Mouse (Mus musculus) adrenal gland, postnatal 4 days (tissue): Measurements from ENCODE around the gene Dynll2. TPM values are rescaled to one million over a fixed set of nuclear protein-coding genes. Genes with fewer than 3 reads are reported as not detected.

ENCODE experiments used
- DNase-seq, 2 experiments: peaks; one replicate each; pipeline ENCODE4 v3.0.0; 2021 to 2022; ENCODE audit warnings: low spot score in 2 of 2, mixed read lengths in 2 of 2
- long read RNA-seq, 2 experiments: library from polyadenylated mRNA; stranded (forward); transcript quantifications; one replicate each; pipeline ENCODE4 v2.0.0; 2021
- total RNA-seq, 2 experiments: library from RNA; stranded (reverse); gene quantifications; 2 replicates each; pipeline ENCODE4 v1.2.3; 2021

The Dynll2 gene
- 100 to 1,000 TPM; 143 to 154 TPM for total RNA-seq
- long read RNA-seq, experiment 1, transcript Dynll2-201 (3 exons, 2,476 nt): major isoform, 66 of 88 reads
- long read RNA-seq, experiment 1, partial matches to known transcripts: 0 of 88 reads
- long read RNA-seq, experiment 1, other reads (novel, unspliced or antisense): 21 of 88 reads
- long read RNA-seq, experiment 2, transcript Dynll2-201 (3 exons, 2,476 nt): major isoform, 83 of 115 reads
- long read RNA-seq, experiment 2, partial matches to known transcripts: 10 of 115 reads
- long read RNA-seq, experiment 2, other reads (novel, unspliced or antisense): 19 of 115 reads

GRCm38 (mm10) chr11:87986831-87987793 lies at the start of gene Dynll2:
Gene Dynll2, minus strand, starts transcription at chr11:87987533.
- DNase-seq: peak; percentile 62 to 85

GRCm38 (mm10) chr11:88036761-88037251 lies 49.5 kb upstream of the Dynll2 start:
- no peak for DNase-seq

GRCm38 (mm10) chr11:88035970-88036369 lies 48.6 kb upstream of the Dynll2 start:
- DNase-seq: no peak

GRCm38 (mm10) chr11:88031753-88032152 lies 44.4 kb upstream of the Dynll2 start:
- no peak for DNase-seq

- no peak for DNase-seq
Measured at GRCm38 (mm10) chr11:88030836-88031235, 43.5 kb upstream of the Dynll2 start.

- DNase-seq: no peak
Measured at GRCm38 (mm10) chr11:88030219-88030618, 42.9 kb upstream of the Dynll2 start.

GRCm38 (mm10) chr11:88028193-88028684 lies 40.9 kb upstream of the Dynll2 start:
- no peak for DNase-seq

GRCm38 (mm10) chr11:88027391-88028035 lies 40.2 kb upstream of the Dynll2 start:
- no peak for DNase-seq

- DNase-seq: no peak
Measured at GRCm38 (mm10) chr11:88023933-88024332, 36.6 kb upstream of the Dynll2 start.

GRCm38 (mm10) chr11:88015795-88016194 lies 28.5 kb upstream of the Dynll2 start:
- no peak for DNase-seq

- no peak for DNase-seq
Measured at GRCm38 (mm10) chr11:88015161-88015560, 27.8 kb upstream of the Dynll2 start.

GRCm38 (mm10) chr11:88013632-88014031 lies 26.3 kb upstream of the Dynll2 start:
- no peak for DNase-seq

- no peak for DNase-seq
Measured at GRCm38 (mm10) chr11:88012621-88013244, 25.4 kb upstream of the Dynll2 start.

GRCm38 (mm10) chr11:88011914-88012419 lies 24.6 kb upstream of the Dynll2 start:
- no peak for DNase-seq

GRCm38 (mm10) chr11:88011208-88011913 lies 24.0 kb upstream of the Dynll2 start:
- no peak for DNase-seq

- no peak for DNase-seq
Measured at GRCm38 (mm10) chr11:88009542-88010190, 22.3 kb upstream of the Dynll2 start.

GRCm38 (mm10) chr11:88008641-88009040 lies 21.3 kb upstream of the Dynll2 start:
- no peak for DNase-seq

- DNase-seq: no peak
Measured at GRCm38 (mm10) chr11:88004123-88004522, 16.8 kb upstream of the Dynll2 start.

GRCm38 (mm10) chr11:88002738-88003137 lies 15.4 kb upstream of the Dynll2 start:
- no peak for DNase-seq
